Mouse (Mus musculus): ENCODE measurements around the gene Oxsr1.
A peak's percentile ranks its signal among the peaks of the same experiment; 100 is the strongest.
"Not testable (repeated sequence)": the region's sequence is repeated elsewhere in the genome, so short reads cannot be mapped to it uniquely, and the experiment has no call there.

Gene Oxsr1

GRCm38 (mm10) chr9:119322289-119323259 is at the start of gene Oxsr1:
TSS of gene Oxsr1 (minus strand) at chr9:119322427.
- DNase-seq (ENCODE audit: low spot score in 2 of 2) = peak; percentile 99 to 100

- no peak for DNase-seq (ENCODE audit: low spot score in 2 of 2)
Measured at GRCm38 (mm10) chr9:119371251-119371650, 49.0 kb upstream of the Oxsr1 start.

- DNase-seq (ENCODE audit: low spot score in 2 of 2) = not testable (repeated sequence)
Measured at GRCm38 (mm10) chr9:119370770-119371169, 48.5 kb upstream of the Oxsr1 start.

DNA sequence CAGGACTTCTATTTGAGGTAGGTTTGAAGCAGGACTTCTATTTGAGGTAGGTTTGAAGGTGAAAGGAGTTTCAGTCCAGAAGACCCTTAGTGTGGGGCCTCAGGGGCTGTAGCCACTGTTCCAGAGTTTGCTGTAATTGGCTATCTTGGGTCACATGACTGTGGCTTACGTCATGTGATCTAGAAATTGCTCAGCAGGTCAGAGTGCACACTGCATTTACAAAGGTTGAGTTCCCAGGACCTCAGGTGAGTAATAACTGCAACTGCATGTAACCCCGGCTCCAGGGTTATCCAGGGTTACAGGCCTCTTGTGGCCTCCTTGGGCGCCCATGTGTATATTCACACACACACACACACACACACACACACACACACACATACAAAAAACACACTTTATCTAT is 46.1 kb upstream of the Oxsr1 start:
- DNase-seq (ENCODE audit: low spot score in 2 of 2) = no peak

DNA sequence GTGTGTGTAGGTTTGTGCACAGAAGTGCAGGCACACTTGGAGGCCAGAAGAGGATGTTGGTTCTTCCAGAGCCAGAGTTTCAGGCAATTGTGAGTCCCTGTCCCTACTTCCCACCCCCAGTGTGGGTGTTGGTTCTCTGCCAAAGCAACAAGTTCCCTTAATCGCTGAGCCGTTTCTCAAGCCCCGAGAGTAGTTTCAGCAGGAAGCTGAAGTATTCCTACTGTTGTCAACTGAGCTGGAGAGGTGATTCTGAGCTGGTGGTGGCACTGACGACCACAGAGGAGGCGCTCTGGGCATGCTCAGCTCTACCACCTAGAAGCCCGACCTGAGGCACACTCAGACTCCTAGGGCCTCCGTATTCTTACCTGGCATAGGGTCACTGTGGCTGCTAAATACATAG is 43.1 kb upstream of the Oxsr1 start, which contains the start of gene Slc22a14:
Slc22a14 (minus strand) TSS at position 270 of the 400 bp plus-strand sequence.
- DNase-seq (ENCODE audit: low spot score in 2 of 2) = no peak

DNA sequence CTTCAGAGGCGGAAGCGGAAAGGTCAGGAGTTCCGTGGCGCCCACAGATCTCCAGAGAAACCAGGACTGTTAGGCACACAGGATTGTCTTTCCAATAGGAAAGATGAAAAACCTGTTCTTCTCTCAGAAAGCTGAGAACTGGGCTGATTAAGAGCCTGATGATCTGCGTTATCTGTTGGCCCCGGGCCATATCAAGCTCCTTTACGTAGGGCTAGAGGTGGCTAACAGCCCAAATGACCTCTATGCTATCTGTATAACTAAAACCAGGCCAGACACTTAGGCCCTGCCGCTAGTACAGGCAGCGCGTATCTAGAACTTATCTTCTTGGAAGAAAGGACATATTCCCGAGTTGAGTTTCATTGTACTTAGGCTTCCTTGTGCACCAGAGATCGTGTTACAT is 41.0 kb upstream of the Oxsr1 start:
- no peak for DNase-seq (ENCODE audit: low spot score in 2 of 2)

DNA sequence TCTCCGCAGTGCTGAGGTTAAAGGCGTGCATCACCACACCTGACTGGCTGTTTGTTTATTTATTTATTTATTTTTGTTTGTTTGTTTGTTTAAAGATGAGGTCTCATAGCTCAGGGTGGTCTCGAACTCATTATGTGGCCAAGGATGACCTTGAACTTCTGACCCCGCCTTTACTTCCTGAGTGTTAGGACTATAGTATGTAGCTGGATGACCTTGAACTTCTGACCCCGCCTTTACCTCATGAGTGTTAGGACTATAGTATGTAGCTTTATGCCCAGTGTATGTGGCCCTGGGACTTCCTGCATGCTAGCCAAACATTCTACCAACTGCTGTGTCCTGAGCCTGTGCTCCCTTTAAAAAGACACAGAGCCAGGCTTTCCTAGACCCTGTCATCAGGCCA is 39.2 kb upstream of the Oxsr1 start:
- DNase-seq (ENCODE audit: low spot score in 2 of 2) = no peak

GRCm38 (mm10) chr9:119358058-119358429 is 35.8 kb upstream of the Oxsr1 start:
- DNase-seq (ENCODE audit: low spot score in 2 of 2) = no peak

GRCm38 (mm10) chr9:119357331-119358057 is 35.3 kb upstream of the Oxsr1 start, which contains the start of gene Xylb:
TSS of gene Xylb (plus strand) at chr9:119357381.
- peak; percentile 84 to 89 for DNase-seq (ENCODE audit: low spot score in 2 of 2)

GRCm38 (mm10) chr9:119355943-119356342 is 33.7 kb upstream of the Oxsr1 start:
- DNase-seq (ENCODE audit: low spot score in 2 of 2) = no peak

DNA sequence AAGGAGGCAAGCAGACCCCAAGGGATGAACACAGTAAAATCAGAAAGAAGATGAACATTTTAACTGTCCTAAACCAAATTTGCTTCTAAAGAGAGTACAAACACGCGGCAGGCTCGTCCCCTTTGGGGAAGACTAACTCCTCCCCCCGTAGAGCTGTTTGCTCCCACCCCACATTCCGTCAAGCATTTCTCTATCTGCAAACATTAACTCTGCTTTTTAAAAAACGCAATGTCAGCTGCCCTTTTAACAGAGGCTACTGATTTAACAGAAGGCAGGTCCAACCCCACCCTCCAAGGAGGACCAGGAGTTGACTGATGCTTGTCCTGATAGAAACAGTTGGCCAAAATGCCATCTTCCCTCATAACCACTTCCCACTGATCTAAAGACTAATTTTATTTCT is 31.7 kb upstream of the Oxsr1 start:
- DNase-seq (ENCODE audit: low spot score in 2 of 2) = no peak

- peak; percentile 55 to 65 for DNase-seq (ENCODE audit: low spot score in 2 of 2)
Measured at GRCm38 (mm10) chr9:119352060-119352459, 29.8 kb upstream of the Oxsr1 start.

- DNase-seq (ENCODE audit: low spot score in 2 of 2) = no peak
Measured at GRCm38 (mm10) chr9:119350947-119351705, 28.9 kb upstream of the Oxsr1 start.

DNA sequence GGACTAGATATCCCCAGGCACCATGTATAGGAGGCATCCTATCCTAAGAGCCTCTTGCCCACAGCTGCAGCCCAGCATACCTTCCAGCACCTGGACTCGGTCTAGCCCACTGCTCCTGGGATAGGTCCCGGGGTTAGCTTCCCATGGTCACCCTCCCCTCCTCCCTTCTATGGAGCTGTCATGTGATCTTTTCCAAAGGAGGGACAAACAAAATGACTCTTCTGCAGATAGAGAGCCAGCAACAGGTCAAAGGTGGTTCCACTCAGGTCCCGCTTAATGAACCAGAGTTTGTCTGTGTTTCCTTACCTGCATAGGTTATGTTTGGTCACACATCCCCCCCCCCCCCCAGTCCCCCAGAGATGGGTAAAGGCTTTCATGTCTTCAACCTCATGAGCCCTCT is 28.3 kb upstream of the Oxsr1 start:
- DNase-seq (ENCODE audit: low spot score in 2 of 2) = no peak

- DNase-seq (ENCODE audit: low spot score in 2 of 2) = no peak
Measured at GRCm38 (mm10) chr9:119346376-119346775, 24.1 kb upstream of the Oxsr1 start.

- no peak for DNase-seq (ENCODE audit: low spot score in 2 of 2)
Measured at GRCm38 (mm10) chr9:119342728-119343127, 20.5 kb upstream of the Oxsr1 start.

- peak; percentile 95 to 97 for DNase-seq (ENCODE audit: low spot score in 2 of 2)
Measured at GRCm38 (mm10) chr9:119340909-119341816, 18.9 kb upstream of the Oxsr1 start, which contains the start of gene Myd88. TSS of gene Myd88 (minus strand) at chr9:119341411.

DNA sequence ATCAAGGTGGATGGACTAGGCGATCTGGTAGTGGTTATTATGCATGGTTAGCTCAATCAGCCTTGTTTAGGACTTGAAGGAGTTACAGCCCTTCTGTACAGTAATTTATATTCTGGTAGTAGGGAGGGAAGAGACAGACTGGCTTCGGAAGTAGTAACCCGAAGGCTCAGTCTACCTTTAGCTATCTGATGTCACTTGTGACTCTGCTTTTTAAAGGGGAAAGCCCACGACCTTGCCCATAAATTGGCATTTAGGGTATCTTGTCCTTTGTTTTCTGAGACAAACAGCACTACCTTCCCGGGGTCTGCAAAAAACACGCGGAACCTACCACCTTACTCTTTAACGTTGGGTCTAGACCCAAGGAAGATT is 18.0 kb upstream of the Oxsr1 start:
- no peak for DNase-seq (ENCODE audit: low spot score in 2 of 2)

DNA sequence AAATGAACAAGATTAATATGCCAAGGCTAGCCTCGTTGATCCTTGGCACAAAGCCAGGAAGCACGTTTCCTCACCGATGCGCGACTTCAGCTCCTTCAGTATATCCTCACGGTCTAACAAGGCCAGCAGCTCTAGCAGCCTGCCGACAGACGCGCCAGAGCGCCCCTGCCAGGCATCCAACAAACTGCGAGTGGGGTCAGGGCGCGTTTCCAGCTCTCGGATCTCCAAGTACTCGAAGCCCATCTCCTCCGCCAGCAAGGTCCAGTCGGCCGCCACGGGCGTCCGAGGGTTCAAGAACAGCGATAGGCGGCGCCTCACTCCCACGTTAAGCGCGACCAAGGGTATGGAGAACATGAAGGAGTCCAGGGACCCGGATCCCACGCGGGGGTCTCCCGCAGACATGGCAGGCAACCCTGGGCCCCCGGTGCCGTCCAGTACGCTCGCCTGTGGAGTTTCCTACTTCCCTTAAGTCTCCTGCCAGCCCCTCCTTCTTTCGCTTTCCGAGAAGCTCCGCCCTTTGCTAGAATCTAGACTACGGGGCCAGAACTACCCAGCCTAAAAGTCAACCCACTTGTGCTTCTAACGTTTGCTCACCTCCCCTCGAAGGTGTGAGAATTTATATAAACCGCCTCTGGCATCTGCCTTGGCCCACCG is 17.5 kb upstream of the Oxsr1 start, which contains the start of gene Acaa1a:
Acaa1a (plus strand) TSS at position 119 of the 654 bp plus-strand sequence.
- peak; percentile 44 to 50 for DNase-seq (ENCODE audit: low spot score in 2 of 2)

DNA sequence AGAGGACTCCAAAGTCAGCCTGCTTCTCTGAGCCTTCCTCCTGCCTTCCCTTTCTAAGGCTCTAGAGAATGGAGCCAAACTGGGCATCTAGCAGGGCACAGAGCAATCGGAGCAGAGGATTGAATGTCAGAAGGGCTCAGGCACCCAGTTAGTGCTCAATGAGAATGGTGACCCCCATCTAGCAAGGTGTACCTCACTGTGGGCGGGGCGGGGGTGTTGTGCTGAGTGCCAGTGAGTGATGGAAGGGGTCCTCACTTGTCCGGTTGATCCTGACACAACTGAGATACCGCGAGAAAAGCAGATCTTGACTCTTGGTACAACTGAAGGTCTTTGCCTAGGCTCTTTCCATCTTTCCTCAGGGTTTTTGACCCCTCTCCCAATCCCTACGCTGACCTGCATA is 16.9 kb upstream of the Oxsr1 start:
- no peak for DNase-seq (ENCODE audit: low spot score in 2 of 2)

Measured in frontal cortex, postnatal 36 days (tissue).